Mouse (Mus musculus): ENCODE data around the gene Ifngr2.

Ifngr2 gene

DNA sequence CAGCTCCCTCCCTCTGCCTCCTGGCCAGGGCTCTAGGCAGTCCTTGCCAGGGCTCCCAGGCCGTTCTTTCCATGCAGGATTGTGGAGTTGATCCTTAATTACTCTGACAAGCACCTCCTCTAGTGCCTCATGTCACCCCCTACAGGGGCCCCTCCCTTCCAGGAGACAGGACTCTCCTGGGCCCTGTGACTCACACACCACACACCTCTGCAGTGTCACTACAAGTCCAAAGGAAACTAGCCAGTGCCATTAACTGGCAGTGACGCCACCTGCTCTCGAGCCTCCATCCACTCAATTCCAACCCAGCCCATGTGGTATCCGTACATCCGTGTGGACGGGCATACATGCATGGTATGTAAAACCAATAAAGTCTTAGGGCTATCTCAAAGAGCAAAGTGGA, 12.0 kb upstream of the Ifngr2 start:
- intact Hi-C loops (cut with DNase I), result no loop called here

- intact Hi-C loops (cut with DNase I), result no loop called here
Measured at GRCm38 (mm10) chr16:91536372-91536771, 10.5 kb upstream of the Ifngr2 start.

GRCm38 (mm10) chr16:91537065-91537464, 9.8 kb upstream of the Ifngr2 start:
- intact Hi-C loops (cut with DNase I), result no loop called here

DNA sequence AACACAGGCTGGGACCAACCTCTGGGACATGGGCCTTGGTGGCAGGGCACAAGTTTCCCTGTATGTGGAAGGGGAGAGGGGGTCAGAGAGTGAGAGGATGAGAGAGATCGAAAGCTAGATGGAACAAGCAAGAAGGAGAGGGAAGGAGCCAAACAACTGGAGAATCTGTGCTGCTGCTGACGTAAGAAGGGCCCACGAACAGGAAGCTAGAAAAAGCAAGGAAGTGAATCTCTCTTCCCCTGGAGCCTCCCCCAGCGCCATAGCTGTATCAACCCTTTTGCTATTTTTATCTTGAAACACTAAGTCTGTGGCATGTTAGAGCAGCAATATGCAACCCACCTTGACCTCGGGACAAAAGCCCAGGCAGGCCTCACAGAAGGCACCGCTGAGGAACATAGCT, 8.8 kb upstream of the Ifngr2 start:
- intact Hi-C loops (cut with DNase I), result no loop called here

- intact Hi-C loops (cut with DNase I), result no loop called here
Measured at GRCm38 (mm10) chr16:91538513-91538912, 8.4 kb upstream of the Ifngr2 start.

- intact Hi-C loops (cut with DNase I), result no loop called here
Measured at GRCm38 (mm10) chr16:91541573-91542081, 5.2 kb upstream of the Ifngr2 start.

DNA sequence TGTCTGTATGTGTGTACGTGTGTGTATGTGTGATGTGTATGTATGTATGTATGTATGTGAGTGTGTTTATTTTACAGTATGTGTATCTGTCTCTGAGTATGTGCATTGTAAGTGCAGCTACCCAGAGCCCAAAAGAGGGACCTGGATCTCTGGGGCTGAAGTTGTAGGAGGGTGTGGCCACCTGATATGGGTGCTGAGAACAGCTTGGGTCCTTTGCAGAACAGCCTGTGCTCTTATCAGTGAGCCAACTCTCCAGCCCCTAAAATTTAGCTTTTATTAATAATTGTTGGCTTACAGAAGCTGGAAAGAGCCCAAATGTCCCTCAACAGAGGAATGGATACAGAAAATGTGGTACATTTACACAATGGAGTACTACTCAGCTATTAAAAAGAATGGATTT, 3.3 kb upstream of the Ifngr2 start:
- intact Hi-C loops (cut with DNase I), result no loop called here

- intact Hi-C loops (cut with DNase I), result no loop called here
Measured at GRCm38 (mm10) chr16:91545597-91546281, 1.1 kb upstream of the Ifngr2 start.

DNA sequence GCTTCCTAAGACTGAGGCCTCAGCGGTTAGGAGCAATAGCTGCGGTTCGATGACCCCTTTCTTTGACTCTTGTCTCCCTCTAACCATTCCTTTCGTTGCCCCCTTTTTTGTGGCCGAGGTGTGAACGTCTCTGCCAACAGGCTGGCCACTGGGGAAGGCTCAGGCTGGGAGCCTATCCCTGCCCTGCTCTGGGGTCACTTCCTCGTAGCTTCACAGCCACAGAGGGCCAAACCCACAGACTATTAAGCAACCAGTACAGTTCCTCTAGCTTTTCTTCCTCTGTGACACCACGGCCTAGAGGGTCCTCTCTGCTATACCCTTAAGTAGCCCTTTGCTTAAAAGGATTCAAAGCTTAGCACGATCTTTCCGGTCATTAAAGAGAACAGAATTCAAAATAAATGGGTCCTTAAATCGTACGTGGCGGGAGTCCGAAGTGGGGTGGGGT, 459 bp upstream of the Ifngr2 start:
- intact Hi-C loops (cut with DNase I), result no loop called here

- intact Hi-C loops (cut with DNase I), result no loop called here
Measured at GRCm38 (mm10) chr16:91547974-91548373, 1.1 kb downstream of the Ifngr2 start.

DNA sequence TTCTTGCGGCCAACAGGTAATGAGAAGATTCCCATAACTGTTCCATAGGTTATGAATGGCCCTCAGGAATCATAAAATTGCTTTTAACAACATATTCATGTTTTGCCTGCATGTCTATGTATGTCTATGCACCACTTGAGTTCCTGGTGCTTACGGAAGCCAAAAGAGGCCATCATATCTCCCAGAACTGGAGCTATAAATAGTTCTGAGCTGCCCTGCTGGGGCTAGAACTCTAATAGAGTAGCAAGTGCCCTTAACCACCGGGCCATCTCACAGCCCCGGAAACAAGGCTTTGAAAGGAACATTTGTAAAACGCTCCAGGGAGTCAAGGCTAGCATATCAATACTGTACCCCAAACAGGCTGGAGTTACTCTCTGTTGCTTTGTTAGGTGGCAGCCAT, 1.7 kb downstream of the Ifngr2 start:
- intact Hi-C loops (cut with DNase I), result no loop called here

GRCm38 (mm10) chr16:91548996-91549395, 2.1 kb downstream of the Ifngr2 start:
- intact Hi-C loops (cut with DNase I), result no loop called here

DNA sequence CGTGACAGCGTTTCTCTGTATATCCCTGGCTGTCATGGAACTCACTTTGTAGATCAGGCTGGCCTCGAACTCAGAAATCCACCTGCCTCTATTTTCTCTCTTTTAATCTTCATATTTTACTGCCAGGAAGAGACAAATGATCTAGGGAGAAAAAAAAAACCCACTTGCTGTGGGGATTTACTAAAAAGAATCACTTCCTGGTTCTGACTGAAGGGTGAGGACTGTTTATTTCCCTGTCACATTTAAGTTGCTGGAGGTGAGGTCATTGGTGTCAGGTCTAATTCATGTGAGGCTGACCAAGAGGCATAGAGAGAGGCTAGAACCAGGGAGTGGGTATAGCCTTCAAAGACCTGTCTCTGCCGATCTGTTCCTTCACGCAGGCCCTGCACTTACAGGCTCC, 2.7 kb downstream of the Ifngr2 start:
- intact Hi-C loops (cut with DNase I), result no loop called here

- intact Hi-C loops (cut with DNase I), result no loop called here
Measured at GRCm38 (mm10) chr16:91551081-91551524, 4.2 kb downstream of the Ifngr2 start.

GRCm38 (mm10) chr16:91552072-91552471, 5.2 kb downstream of the Ifngr2 start:
- intact Hi-C loops (cut with DNase I), result no loop called here

GRCm38 (mm10) chr16:91553625-91554024, 6.8 kb downstream of the Ifngr2 start:
- intact Hi-C loops (cut with DNase I), result no loop called here

- intact Hi-C loops (cut with DNase I), result no loop called here
Measured at GRCm38 (mm10) chr16:91555017-91555605, 8.2 kb downstream of the Ifngr2 start.

DNA sequence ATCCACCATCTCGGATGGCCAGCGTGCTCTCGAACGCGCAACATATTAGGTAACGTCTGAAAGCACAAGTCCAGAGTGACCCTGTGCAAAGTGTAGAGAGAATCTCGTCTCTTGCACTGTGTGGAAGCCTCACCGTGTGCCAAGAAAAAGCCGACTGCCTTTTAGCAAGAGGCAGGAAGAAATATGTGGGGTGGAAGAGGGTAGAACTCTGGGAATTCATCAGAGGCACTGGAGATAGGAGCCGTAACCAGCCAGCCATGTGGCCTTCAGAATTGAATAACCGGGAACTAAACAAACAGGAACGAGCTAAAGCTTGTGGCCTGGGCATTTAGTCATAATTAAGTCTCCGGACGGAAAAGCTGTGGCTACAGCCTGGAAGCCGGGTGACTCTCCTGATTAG, 9.8 kb downstream of the Ifngr2 start:
- intact Hi-C loops (cut with DNase I), result no loop called here

DNA sequence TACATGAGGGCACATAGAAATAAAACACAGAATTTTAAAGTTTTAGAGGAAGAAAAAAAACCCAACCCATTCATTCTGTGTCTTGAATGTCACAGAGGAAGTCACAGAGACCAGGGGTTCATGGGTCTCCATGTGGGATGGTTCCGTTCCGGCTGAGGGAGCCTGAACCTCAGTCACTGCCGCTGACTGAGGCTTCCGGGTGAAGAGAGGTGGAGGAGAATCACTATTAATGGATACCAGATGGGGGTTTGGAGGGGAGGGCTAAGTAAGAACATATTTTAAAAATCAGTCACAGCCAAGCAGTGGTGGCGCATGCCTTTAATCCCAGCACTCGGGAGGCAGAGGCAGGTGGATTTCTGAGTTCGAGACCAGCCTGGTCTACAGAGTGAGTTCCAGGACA, 10.3 kb downstream of the Ifngr2 start:
- intact Hi-C loops (cut with DNase I), result no loop called here

GRCm38 (mm10) chr16:91557693-91558092, 10.8 kb downstream of the Ifngr2 start:
- intact Hi-C loops (cut with DNase I), result no loop called here

DNA sequence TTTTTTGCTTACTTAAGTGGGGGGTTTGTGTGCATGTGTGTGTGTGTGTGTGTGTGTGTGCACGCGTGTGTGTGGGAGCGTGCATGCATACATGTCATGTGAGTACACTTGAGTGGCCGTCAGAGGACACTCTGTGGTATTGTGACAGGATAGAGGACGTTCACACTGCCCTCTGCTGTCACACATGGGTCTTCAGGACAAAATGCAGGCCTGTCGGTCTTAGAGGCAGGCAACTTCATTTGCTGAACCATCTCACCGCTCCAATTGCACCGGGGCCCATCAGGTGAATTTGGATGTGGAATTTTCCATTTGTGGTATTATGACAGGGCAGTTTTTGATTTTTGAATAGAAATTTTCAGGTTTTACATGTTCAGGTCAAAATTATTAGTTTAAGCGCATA, 14.2 kb downstream of the Ifngr2 start:
- intact Hi-C loops (cut with DNase I), result loop anchor here (5.0 kb wide), 1 partner anchor 49 kb away; no protein-coding TSS in a partner anchor

DNA sequence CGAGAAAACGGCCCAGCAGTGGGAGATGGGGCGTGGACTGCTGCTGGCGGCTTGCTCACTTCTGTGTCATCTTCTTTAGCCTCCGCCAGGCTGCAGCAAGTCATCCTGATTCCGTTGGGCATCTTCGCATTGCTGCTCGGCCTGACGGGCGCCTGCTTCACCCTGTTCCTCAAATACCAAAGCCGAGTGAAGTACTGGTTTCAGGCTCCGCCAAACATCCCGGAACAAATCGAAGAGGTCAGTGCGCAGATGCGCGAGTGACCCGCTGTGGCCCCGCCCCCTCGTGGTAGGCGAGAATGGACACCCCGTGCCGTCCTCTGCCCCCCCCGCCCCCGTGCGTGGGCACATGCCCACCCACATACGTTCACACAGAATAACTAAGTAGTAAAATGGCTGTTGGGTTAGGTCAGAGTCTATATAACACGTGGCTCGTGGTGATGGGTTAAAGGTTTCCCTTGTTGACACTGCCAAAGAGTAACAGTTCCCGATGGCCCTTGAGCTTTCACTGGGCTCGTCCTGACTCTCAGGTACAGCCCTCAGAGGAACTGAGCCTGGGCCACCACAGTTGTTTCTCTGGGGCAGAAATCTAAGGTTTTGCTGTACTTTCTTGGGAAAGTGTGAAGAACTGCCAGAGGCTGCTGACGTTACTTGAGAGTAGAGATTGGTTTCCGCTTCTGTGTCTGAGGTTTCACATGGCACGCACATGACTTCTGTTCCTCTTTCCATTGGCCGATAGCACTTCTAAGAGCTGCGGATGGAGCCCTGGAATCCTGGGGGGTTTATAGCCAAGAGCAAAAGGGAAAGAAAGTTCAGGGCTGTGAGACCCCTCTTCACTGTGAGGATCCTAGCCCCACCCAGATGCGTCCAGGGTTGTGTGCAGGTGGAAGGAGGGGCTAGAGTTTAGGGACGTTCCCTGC, 14.9 kb downstream of the Ifngr2 start:
- intact Hi-C loops (cut with DNase I), result loop anchor here (5.0 kb wide), 1 partner anchor 49 kb away; no protein-coding TSS in a partner anchor
